Mouse (Mus musculus) E14TG2a.4 (cell line): ENCODE measurements around the gene Ace2.

Experiments
- H3K27me3 ChIP-seq: 2 replicates; pipeline ENCODE4 v1.6.1; 2014; ENCODE audit warnings: low read length, control low read depth; ENCODE audit not compliant: insufficient read depth
- H3K36me3 ChIP-seq: 2 replicates; pipeline ENCODE4 v1.6.1; 2014; ENCODE audit warnings: low read length, control low read depth; ENCODE audit not compliant: insufficient read depth
- H3K4me1 ChIP-seq: replicated peaks from 2 replicates; pipeline ENCODE4 v1.6.1; 2014; ENCODE audit warnings: low read depth, low read length, control low read depth
- H3K4me3 ChIP-seq: replicated peaks from 2 replicates; pipeline ENCODE4 v1.5.1; 2014; ENCODE audit warnings: mild to moderate bottlenecking, low read length
- H3K9me3 ChIP-seq: 2 replicates; pipeline ENCODE4 v1.6.1; 2014; ENCODE audit warnings: low read length, control low read depth
- CTCF ChIP-seq: conservative IDR thresholded peaks from 2 replicates; pipeline ENCODE4 v1.5.1; 2014; ENCODE audit warnings: low read length
- NANOG ChIP-seq: IDR thresholded peaks from 2 replicates; pipeline ENCODE4 v1.6.1; 2014; ENCODE audit warnings: borderline replicate concordance, low read length, mixed read lengths
- POU5F1 ChIP-seq: IDR thresholded peaks from 2 replicates; pipeline ENCODE4 v1.6.1; 2014; ENCODE audit warnings: low read length, borderline replicate concordance

Ace2 gene

DNA sequence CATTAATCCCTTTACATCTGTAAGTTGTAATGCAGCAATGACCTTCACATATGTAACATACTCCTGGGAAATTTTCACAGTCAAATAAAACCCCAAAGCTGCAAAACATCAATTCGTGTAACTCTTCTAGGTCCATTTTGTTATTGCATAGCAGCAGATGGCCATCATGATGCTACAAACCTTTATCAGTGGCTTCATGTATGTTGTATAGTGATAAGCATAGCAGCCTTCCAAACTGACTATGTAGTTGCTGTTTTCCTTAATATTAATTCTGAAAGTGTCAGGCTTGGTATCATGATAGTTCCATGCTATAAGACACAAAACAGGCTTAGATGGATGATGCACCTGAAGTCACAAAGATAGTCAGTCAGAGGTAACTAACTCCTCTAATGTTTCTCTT lies 25.5 kb downstream of the Ace2 start:
- Histone ChIP-seq H3K9me3 (no peaks in the 10 kb centered on the region), H3K27me3 (no peaks in the 10 kb centered on the region), H3K4me3 (no peak overlapping the region), H3K4me1 (no peaks in the 10 kb centered on the region), H3K36me3 (no peaks in the 10 kb centered on the region)
- TF ChIP-seq NANOG (no peak), POU5F1 (no peak), CTCF (no peak)

DNA sequence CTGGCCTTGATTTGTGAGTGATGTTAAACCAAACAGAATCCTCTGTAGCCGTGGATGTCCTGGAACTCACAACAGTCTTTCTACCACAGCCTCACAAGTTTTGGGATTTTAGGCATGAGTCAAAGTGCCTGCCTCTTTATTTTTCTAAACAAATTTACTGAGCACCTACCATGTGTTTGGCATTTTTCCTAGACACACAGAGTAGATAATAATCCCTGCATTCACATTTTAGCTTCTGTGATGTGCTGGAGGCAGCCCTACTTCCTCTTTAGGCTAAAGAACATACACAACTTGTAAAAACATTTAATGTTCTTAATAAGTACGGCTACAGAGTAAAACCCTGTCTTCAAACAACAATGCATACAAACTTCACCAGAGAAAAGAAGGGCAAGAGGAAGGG lies 31.9 kb downstream of the Ace2 start:
- H3K36me3 ChIP-seq, result no peaks in the 10 kb centered on the region
- no peak overlapping the region for H3K4me3 ChIP-seq
- TF ChIP-seq POU5F1, result no peak
- no peak for TF ChIP-seq NANOG
- TF ChIP-seq CTCF, result no peak
- no peaks in the 10 kb centered on the region for H3K9me3 ChIP-seq
- no peaks in the 10 kb centered on the region for H3K27me3 ChIP-seq
- H3K4me1 ChIP-seq, result no peaks in the 10 kb centered on the region

DNA sequence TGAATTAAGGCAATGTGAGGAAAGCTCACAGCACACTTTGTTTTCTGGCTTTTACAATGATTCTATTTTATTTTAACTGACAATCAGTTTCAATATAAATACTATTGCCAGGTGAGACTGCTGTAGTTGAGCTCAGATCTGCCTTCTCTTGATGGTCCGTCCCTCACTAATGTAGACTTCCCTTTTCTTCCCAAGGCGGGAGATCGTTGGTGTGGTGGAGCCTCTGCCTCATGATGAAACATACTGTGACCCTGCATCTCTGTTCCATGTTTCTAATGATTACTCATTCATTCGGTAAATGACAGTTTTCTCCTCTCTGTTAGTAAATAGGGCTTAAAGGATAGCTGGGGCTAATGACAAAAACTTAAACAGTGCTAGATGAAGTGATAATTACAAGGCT lies 34.7 kb downstream of the Ace2 start:
- Histone ChIP-seq H3K4me3 (no peak overlapping the region), H3K4me1 (no peaks in the 10 kb centered on the region), H3K9me3 (no peaks in the 10 kb centered on the region), H3K27me3 (no peaks in the 10 kb centered on the region), H3K36me3 (no peaks in the 10 kb centered on the region)
- TF ChIP-seq CTCF (no peak), NANOG (no peak), POU5F1 (no peak)

DNA sequence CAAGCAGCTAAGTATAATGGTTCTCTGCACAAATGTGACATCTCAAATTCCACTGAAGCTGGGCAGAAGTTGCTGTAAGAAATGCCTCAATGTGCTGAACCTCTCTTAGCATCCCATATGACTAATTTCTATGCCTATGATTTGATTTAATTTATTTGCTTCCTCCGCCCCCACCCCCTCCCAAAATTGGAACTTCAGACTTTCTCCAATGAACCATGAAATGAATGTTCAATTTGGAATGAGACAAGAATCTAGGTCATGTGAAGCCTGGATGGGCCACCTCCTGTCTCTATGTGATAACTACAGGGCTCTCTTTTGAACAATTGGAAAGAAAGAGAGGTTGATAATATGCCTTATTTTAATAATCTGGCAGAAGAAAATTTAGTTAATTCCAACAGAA lies 36.2 kb downstream of the Ace2 start:
- Histone ChIP-seq H3K9me3 (no peaks in the 10 kb centered on the region), H3K4me1 (no peaks in the 10 kb centered on the region), H3K4me3 (no peak overlapping the region), H3K36me3 (no peaks in the 10 kb centered on the region), H3K27me3 (no peaks in the 10 kb centered on the region)
- TF ChIP-seq CTCF, result no peak
- no peak for TF ChIP-seq POU5F1
- TF ChIP-seq NANOG, result no peak

DNA sequence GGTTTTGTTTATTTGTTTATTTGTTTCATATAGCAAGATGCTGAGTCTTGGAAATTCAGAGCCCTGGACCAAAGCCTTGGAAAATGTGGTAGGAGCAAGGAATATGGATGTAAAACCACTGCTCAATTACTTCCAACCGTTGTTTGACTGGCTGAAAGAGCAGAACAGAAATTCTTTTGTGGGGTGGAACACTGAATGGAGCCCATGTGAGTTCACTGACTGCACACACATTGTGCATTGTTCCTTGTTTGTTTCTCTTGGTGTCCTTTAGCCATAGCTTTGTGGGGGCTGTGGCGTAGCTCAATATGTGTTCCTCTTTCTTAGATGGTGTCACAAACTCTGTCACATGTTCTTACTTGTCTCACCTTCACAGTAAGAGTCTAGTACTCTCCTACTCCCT lies 36.6 kb downstream of the Ace2 start:
- H3K9me3 ChIP-seq, result no peaks in the 10 kb centered on the region
- H3K4me1 ChIP-seq, result no peaks in the 10 kb centered on the region
- no peaks in the 10 kb centered on the region for H3K27me3 ChIP-seq
- TF ChIP-seq POU5F1 (no peak), NANOG (no peak), CTCF (no peak)
- H3K36me3 ChIP-seq, result no peaks in the 10 kb centered on the region
- no peak overlapping the region for H3K4me3 ChIP-seq

DNA sequence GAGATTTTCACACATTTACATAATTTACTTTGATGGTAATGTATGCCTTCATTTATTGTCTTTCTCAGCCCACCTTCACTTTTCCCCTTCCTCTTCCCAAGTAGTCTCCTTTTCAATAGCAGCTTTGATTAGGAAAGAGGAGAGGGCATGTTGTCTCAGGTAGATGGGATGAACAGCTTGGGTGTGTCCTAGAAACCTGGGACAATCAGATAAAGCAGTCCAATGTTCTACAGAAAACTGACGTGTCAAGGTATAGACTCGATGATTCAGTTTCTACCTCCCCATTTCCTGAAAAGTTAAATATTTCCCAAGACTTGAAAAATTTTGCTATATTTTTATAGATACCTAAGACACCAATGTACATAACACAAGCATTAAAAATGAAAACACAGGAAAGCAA lies 39.7 kb downstream of the Ace2 start:
- Histone ChIP-seq H3K4me1 (no peaks in the 10 kb centered on the region), H3K4me3 (no peak overlapping the region), H3K9me3 (no peaks in the 10 kb centered on the region), H3K36me3 (no peaks in the 10 kb centered on the region), H3K27me3 (no peaks in the 10 kb centered on the region)
- TF ChIP-seq CTCF (no peak), POU5F1 (no peak), NANOG (no peak)

DNA sequence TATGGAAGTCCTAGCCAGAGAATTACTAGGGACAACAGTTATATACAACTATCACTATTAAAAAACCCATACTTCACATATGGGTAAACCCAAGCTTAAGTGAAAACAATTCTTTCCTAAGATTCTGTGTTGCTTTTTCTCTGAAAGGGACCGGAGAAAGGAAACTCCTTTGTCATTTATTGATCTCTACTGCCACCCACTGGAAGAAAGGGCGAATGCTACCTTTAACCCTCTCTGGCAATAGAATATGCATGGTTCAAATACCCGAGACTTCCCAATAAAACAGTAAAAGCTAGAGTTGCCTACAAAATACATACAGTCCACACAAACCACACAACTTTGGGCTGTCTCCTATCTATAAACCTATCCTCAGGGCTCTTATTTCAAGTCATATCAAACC lies 40.6 kb downstream of the Ace2 start:
- no peak for TF ChIP-seq NANOG
- TF ChIP-seq CTCF, result peak; percentile 41
- TF ChIP-seq POU5F1, result no peak
- no peaks in the 10 kb centered on the region for H3K36me3 ChIP-seq
- no peaks in the 10 kb centered on the region for H3K9me3 ChIP-seq
- H3K27me3 ChIP-seq, result no peaks in the 10 kb centered on the region
- no peak overlapping the region for H3K4me3 ChIP-seq
- no peaks in the 10 kb centered on the region for H3K4me1 ChIP-seq

DNA sequence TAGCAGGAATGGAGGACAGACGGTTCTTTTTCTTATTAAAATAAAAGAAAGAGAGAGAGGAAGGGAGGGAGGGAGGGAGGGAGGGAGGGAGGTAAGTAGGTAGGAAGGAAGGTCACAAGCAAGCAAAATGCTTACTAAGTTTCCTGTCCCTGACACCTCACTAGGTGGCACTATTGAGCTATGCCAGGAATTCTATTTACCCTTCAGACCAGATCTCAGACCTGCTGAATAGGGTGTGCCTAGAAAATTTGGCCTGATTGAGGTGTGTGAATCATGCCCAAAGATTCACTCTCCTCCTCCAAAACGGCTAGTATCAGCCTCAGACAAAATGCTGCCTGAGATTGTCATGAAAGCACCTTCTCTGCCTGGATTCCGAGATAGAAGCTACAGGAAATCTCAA lies 44.7 kb downstream of the Ace2 start:
- H3K9me3 ChIP-seq, result no peaks in the 10 kb centered on the region
- TF ChIP-seq CTCF (peak; percentile 22; the same call in 1 of the 2 replicates), POU5F1 (no peak)
- no peaks in the 10 kb centered on the region for H3K36me3 ChIP-seq
- no peaks in the 10 kb centered on the region for H3K27me3 ChIP-seq
- no peaks in the 10 kb centered on the region for H3K4me1 ChIP-seq
- no peak overlapping the region for H3K4me3 ChIP-seq

DNA sequence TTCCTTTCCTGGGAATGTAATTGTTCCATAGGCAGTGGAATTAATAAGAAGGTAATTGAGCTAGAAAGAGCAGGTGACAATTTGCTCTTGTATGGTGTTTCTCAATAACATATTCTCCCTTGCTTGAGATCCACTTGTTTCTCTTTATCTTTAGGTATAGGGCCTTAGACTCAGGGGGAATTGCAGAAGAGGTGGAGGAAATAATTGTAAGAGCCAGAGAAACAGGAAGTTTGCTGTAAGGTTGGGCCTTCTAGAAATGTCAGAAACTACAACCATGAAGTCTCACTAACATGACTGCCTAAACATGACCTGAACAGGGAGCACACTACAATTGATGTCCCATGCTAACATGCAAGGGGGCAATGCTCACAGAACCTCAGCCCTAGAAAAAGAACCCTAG lies 50.7 kb downstream of the Ace2 start:
- H3K9me3 ChIP-seq, result no peaks in the 10 kb centered on the region
- H3K36me3 ChIP-seq, result no peaks in the 10 kb centered on the region
- no peak for TF ChIP-seq CTCF
- no peak for TF ChIP-seq NANOG
- TF ChIP-seq POU5F1, result no peak
- H3K4me3 ChIP-seq, result no peak overlapping the region
- no peaks in the 10 kb centered on the region for H3K27me3 ChIP-seq
- no peaks in the 10 kb centered on the region for H3K4me1 ChIP-seq

DNA sequence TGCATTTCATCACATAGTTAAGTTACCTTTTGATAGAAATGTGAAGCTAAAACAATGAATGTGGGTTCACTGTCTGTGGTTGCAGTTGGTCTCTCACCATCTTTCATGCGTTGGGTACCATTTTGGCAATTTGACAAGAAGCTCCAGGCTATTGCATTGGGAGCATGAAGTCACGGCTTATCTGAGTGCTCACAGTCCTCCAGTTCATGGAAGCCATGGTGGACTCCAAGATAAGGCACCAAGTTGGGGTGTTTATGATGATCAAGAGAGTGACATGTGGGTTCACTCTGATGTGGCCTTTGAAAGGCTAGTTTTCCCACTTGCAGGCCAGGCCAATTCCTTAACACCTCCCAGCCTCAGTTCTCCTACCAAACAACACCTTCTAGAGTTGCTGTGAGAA lies 58.5 kb downstream of the Ace2 start:
- TF ChIP-seq POU5F1 (no peak), NANOG (no peak), CTCF (no peak)
- H3K27me3 ChIP-seq, result no peaks in the 10 kb centered on the region
- H3K4me1 ChIP-seq, result no peaks in the 10 kb centered on the region
- no peaks in the 10 kb centered on the region for H3K36me3 ChIP-seq
- H3K9me3 ChIP-seq, result no peaks in the 10 kb centered on the region
- H3K4me3 ChIP-seq, result no peak overlapping the region
